Mouse (Mus musculus): ENCODE measurements around the gene Gprin1.

Gene Gprin1

DNA sequence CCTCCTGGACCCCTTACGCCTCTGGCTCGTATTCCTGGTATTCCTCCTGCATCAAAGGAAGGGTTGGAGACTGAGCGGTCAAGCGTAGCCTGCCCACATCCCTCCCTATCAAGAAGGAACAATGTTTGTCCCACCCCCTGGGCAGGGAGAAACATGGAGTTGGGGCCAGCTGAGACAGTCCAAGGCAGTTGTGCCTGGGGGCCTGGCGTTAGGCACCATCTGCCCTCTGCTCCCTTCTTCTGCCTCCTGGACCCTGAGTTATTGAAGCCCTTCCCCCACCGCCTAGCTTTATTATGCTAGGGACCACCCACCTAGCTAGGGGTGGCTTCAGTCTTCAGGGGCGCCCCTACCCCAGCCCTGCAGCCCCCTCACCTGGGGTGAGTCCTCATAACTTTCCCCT, 9.8 kb upstream of the Gprin1 start:
- DNase-seq = peak; percentile 7

DNA sequence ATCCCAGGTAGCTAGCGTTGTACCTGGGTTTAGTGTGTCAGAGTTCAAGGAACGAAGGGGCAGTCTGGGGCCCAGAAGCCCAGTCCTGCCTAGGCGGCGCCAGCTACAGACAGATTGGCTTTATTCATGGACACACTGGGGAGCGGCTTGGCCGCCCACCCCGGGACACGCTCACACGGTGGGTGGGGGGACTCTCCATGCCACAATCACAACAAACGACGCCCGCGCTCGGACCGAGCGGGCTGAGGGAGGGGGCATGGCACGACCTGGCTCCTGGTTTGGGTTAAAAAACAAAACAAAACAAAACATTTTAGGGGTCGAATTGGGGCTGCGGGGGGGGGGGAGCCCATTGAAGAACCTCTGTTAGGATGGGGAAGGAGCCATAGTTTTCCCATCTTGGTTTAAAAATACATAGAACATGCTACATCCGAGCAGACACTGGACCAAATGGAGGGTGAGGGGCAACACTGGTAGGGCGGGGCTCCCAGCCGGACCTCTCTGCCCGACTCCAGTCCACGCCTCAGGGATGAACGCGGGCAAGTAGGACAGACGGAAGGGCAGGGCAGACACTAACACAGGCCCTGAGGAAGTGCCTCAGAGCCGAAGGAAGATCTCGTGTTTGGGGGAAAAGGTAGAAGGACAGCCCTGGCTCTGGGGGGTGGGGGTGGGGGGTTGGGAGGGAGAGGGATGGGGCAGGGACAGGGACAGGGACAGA, 9.2 kb upstream of the Gprin1 start:
- DNase-seq = peak; percentile 29

DNA sequence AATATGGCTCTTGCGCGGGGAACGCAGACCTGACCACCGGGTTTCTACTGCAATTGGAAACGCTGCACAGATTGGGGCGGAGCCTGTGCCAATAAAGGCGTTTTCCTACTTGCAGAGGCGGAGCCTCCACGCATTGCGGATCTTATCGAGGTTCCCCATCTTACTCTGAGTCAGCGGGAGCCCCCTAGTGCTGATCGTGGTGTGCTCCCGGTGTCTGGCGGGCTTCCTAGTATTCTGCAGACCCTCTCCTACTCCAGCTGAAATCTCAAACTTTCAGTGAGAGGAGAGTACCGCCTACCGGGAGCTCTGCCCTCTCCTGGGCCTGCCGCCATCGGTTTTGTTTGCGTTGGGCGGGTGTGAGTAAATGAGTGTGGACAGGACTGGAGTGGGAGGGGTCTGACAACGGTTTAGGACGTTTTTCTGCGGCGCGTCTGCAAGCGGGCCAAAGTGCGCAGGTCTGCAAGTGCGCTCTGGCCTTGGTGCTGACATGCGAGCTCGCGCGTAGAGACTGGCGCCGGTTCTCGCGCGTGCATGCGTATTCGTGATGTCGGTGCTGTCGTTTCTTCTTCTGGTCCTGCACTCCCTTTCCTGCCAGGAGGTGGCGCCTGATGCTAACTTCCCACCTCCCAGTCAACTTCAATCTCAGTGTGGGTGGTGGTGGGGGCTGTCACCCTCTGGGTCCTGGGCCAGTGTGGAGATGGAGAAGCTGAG, 8.5 kb upstream of the Gprin1 start:
- peak; percentile 93 for DNase-seq

DNA sequence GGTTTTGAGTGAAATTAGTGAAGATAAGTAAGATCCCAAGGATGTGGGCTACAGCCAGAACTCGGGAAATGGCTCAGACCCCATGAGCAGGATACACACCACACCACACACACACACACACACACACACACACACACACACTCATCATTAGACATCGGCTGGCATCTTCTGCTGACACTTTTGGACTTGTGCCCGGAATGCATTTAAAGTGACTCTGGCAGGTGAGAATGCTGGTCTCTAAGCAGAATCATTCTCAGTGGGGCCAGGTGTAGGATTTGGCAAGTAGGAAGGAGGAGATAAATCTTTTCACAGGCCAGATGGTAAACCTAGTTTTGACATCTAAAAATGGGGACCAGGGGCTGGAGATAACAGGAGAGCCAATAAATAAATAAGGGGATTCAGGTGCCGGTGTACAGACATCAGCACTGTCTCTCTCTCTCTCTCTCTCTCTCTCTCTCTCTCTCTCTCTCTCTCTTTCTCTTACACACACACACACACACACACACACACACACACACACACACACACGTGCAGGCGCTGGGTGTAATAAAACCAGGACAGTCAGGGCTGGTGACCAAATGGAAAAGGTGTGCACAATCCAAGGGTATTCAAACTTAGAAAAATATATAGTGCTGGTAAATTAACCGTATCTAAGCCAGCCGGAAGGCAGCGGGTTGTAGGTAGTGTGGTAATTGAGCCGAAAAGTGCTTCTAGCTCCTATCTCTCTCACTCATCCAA, 7.6 kb upstream of the Gprin1 start:
- DNase-seq = no peak

DNA sequence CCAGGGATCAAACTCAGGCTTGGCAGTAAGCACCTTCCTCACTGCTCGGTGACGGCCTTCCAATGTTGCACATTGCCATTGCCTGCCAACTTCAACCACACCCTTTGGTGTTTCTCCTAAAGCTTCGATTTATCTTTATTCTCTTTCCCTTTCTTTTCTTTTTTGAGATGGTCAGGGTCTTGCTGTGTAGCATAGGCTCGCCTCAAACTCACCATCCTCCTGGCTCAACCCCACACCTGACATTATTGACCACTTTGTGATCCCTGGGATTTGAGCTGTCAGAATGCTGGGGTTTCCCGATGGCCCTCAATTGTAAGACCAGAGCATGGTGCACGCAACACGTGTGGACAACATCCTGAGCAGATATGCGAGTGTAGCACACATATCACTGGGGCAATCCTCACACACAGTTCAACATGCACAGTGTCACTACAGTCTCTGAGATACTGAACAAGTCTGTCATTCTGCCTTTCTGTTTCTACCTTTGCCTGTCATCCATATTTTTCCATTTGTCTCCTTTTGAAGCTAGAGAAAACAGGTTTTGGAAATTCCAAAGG, 6.6 kb upstream of the Gprin1 start:
- DNase-seq = no peak

DNA sequence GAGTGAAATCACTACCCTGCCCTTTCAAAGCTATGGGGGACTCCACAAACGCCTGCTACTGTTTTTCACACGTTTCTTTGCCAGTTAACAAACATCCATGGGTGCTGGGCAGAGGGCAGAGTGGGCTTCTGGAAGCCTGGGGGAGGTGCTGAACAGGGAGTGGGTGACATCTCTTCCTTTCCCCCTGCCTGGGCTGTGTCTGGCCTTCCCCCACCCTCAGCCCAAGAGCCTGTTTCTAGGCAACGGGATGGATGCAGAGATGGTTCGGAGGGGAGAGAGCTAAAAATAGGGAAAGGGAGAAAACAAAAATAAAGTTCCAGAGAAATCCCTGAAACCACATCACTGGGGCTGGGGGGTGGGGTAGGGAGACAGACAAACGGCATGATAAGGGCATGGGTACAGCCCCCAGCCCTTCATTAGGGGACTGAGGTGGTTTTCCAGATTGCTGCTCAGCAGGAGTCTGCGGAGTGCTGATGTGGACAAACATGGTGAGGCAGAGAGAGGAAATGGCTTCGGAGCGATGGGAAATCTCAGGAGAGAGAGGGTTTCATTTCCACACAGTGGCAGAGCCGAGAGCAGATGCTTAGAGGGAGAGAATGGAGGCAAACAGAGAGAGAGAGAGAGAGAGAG, 5.6 kb upstream of the Gprin1 start:
- DNase-seq = peak; percentile 72

DNA sequence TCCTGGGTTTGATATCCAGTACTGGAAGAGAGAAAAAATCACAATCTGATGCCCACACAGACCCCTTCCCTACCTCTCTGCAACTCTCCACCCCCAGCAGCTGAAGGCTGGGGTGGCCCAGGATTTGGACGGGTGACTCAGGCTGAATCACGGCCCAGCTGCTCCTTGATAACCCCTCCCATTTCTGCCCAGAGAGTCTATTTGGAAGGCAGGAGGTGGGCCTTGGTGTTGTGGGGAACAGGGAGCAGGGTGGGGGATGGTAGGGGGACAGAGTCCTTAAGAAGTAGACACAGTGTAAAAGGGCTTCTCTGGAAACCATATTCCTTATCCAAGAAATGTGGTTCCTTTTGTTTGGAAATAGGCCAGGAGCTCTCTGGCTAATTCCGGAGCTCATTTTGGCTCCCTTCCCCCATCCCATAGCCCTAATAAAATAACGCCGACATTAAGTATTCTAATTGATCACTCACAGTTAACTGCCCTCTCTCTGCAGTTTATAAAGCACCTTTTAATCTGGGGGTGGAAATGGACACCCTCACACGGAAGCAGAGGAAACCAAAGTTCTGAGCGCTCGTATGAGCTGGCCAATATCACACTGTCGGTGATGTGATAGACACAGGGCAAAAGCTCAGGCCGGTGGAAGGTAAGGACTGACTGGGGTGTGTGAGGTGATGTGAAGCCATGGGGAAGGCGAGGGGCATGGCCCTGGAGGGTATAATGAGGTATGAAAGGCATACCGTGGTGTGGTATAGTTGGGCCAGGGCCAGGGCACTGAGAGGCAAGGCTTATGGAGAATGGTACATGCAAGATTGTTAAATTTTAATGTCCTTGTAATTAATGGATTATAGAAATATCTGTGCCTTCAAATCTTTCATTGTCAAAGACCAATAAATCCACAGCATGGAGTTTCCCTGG, 4.8 kb upstream of the Gprin1 start:
- no peak for DNase-seq

DNA sequence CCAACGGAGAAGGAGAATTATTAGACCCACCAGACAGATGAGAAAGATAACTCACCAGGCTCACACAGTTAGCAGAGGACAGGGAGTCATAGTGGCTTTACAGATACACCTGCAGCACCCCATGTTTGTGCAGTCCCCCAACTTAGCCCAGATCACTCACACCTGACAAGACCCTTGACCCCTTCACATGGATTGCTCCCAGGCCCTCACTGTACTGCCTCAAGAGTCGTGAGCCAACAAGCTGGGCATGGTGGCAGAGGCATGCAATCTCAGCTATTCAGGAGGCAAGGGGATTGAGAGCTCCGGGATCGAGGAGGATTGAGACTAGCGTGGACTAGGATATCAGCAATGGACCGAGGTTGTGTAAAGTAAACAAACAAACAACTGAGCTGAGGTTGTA, 4.1 kb upstream of the Gprin1 start:
- no peak for DNase-seq

DNA sequence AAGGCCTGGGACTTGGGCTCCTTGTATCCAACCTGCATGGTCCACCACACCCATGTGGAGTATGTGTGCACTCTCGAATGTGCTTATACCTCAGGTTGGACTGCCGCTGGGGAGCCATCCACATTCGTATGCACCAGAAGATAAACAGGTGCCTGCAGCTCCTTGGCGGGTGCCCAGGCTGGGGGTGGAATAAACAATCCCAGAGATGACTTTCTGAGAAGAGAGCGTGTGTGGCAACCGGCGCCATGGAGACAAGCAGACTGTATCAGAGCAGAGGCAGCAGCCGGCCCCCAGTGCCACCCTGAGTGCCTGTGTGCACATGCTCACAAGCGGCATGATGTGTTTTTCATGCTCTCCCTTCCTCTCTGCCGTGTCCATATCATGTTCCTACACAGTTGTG, 3.0 kb upstream of the Gprin1 start:
- DNase-seq = peak; percentile 90

DNA sequence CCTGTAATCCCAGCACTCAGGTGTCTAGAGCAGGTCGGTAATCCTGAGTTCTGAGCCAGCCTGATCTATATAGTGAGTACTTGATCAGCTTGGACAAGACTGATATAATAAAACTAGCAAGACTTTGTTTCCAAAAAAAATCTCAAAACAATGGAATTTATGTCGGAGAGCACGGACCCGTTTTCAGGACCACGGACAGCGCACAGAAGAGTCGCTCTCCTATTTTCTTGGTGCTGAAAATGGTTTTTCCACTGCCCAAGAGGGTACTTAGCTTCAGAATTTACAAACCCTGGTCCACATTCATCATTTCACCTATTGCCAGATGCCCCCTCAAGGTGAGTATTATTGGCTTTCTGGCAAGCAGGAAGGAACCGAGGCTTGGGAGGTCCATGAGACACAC, 1.0 kb upstream of the Gprin1 start:
- DNase-seq = no peak

DNA sequence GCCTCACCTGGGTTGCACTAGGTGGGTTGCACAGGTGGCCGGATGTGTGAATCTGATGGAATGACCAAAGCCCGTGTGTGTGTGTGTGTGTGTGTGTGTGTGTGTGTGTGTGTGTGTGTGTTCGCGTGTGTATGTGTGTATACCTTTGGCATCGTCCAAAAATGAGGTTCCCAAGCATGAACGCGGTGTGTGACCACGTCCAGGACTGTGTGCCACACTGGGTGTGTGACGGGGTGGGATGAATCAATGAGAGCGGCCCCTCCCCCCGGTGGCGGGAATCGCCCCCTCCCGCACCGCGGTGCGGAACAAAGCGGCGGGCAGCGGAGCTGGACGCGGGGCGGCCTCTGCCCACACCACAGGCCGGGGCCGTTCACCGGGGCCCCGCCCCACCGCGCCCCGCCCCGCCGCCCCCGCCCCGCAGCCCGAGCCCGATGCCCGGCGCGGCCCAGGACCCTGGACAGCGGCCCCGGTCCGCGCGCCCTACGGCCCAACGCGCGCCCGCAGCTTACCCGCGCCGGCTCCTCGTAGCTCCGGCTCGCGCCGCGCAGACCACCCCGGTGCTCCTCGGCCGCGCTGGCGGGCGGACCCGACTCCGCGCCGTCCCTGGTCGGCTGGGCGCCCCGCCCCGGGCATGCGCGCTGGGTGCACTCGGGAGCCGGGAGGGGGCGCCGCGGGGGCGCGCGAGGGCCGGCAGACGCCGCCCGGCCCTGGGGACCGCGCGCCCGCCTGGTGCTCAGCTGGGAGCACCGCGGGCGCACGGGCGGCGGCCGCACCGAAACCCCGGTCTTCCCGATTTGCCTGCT, 412 bp downstream of the Gprin1 start:
- peak; percentile 74 for DNase-seq

DNA sequence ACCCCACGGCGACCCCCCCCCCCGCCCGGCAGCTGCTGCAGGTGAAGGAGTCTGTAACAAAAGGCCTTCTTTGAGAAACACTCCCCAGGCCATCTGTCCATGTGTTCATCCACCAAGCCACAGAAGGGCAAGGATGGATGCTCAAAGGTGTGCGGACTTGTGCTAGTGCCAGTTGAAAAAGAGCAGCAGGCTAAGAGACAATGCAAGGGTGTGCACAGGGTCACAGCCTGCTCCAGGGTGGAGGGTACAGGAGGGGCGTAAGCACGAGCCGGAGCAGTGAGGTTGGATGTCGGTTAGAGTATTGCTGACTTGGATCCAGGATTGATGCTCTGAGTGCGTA, 983 bp downstream of the Gprin1 start:
- no peak for DNase-seq

DNA sequence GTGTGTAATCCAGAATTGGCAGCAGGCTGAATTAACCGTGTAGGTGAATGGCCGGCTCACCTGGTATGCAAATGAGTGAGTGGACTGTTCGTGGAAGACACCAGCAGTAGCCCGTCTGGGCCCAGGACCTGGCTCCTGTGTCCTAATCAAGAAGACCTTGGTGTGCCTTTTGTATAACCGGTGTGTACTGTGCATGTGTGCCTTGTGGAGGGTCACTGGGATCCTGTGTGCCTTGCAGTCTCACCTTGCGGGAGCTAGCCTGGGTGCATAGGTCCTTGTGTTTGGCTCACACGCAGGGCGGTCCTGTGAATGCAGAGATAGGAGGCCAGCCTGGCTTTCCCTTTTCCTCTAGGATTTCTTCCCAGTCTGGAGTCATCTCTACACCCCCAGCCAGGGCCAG, 1.5 kb downstream of the Gprin1 start:
- DNase-seq = no peak

DNA sequence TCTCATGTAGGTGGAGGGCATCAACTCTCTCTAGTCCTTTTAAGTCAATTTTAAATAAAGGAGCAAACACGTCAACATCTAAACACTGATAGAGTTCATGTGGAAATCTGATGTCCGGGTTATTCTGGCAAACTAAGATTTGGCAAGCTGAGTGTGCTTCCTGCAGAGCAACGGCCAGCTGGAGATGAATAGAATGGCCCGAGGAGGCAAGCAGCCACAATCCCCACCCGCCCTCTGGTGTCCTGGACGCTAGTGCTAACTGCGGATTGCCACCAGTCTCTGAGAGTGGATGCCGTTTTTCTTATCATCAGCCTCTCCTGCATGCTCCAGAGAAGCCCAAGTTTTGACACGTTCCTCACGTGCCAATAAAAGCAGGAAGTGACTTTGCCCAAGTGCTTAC, 2.8 kb downstream of the Gprin1 start:
- DNase-seq = no peak

DNA sequence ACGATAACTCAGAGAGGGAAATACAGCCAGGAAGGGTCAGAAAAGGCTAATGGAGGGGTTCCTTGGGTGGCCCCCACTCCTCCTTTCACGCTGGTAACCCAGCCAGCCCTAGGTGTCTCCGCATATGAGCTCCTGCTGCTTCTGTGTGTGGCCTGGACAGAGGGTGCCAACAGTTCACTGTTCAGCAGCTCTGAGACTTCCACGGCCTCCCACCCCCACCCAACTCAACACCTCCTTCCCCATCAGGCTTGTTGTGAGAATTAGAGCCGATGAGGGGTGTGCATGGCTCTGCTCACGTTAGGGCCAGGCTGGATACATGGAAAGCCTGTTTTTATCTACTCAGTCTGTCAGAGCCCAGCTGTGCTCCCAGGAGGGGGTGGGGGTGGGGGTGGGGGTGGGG, 3.6 kb downstream of the Gprin1 start:
- no peak for DNase-seq

DNA sequence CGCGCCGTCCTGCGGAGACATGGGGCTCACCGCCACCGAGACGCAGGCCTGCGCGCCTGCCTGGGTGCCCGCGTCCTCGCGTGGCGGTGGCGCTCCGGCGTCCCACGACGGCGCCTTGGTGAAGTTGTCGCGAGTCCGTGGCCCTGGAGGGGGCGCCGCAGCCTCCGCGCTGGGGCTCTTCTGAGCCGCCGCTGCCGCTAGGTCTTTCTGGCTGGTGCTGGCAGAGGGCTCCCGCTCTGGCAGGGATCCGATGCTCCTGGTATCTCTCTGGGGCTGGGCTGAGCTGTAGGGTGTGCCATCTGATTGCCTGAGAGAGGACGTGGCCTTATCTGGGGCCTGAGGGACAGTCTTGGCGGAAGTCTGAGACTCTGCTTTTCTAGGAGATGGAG, 11.5 kb downstream of the Gprin1 start:
- no peak for DNase-seq

DNA sequence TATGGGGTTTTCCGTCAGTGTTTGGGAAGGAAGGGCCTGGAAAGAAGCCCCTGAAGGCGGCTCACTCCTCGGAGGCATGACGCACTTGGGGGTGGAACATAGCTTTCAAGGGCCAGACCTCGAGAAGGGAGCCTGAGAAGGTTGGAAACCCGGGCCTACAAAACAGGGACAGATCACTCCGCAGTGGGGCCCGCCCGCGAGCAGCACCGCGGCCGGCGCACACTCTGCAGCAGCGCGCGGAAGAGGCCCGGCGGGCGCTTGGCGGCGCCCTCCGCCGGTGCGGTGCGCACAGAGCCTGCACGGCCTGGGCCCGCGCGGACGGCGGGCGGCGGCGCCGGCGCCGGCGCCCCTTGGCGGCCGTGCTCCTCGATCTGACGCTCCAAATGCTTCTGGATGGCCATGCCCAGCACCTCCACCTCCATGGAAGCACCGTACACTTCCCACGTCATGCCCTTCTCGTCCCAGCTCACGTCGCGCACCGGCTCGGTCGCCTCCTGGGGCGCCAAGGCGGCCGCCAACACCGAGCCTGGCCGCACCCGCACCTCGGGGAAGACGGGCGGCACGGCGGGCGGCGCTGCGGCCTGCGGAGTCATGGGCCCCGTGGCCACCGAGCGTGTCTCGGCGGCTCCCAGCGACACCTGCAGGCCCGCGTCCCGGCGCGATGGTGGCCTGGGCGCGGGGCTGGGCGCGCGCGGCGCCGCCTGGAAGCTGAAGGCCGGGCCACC, 12.0 kb downstream of the Gprin1 start:
- DNase-seq = peak; percentile 54

DNA sequence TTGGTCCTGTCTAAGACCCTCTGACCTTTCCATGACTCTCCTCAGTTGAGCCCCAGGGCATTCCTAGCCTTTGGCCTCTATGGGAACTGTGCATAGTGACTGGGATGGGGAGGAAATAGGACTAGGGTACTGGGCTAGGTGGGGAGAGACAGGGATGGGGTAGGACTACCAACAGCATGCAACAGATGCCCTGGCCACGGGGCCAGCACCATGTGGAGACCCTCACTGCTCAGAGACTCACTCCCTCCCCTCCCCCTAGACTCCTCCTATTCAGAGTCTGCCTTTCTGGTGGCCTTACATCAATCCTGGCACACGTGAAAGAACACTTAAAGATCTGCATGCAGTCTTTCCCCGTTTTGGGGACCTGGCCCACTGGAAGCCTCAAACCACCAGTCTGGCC, 12.7 kb downstream of the Gprin1 start:
- DNase-seq = no peak

DNA sequence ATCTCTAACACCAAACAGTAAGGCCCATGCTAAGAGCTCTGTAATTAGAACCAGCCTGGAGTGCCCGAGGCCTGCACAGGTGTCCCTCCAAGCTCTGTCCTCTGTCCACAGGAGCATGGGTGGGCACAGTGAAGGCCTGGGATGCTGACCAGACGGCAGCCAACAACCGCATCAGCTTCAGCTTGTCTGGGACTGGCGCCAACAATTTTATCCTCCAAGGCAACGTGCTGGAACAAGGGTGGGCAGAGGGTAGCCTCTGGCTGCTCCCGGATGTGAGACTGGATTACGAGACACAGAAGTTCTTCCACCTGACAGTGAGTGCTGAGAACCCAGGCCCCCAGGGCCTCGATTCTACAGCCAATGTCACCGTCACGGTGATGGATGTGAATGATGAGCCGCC, 23.5 kb downstream of the Gprin1 start:
- DNase-seq = no peak

DNA sequence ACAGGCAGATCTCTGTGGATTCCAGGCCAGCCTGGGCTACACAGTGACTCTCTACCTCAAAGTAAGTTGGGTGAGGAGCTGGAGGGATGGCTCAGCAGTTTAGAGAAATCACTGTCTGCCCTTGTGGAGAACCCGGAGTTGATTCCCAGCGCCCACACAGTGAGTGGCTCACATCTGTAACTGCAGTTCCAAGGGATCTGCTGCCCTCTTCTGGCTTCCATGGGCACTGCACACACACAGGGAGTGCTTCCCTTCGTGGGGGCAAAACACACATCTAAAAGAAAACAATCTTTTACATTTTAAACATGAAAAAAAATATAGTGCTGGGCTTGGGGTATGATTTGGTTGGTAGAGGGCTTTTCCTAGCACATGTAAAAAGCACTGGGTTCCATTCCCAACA, 26.5 kb downstream of the Gprin1 start:
- no peak for DNase-seq

DNA sequence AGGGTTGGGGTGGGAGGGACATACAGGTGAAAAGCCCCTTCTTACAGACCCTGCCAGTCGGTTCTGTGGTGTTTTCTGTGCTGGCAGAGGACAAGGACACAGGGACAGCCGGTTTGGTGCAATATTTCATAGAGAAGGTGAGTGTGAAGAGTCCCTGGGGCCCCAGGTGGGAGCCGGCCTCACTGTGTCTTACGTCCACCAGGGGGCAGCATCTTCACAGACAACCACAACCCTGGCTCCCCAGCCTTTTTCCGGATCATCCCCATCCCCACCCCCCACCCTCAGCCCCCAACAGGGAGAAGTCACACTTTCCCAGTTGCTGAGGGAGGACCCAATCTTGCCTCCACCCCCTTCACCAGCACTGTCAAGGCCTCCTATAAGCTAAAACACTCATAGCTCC, 32.8 kb downstream of the Gprin1 start:
- DNase-seq = peak; percentile 56
